Mouse (Mus musculus): ENCODE results near the gene Fuk. TPM values are rescaled to one million over a fixed set of nuclear protein-coding genes. Genes with fewer than 3 reads are reported as not detected.

The Fuk gene
- 7.2 TPM for polyA plus RNA-seq (2012; fragmentation: generic; extraction: Trizol)

- no peaks in the 10 kb centered on the region for H3K27me3 ChIP-seq (ENCODE audit: control insufficient read depth, insufficient read depth, insufficient read length)
Measured at GRCm38 (mm10) chr8:110901839-110902578, at the start of gene Fuk. Gene Fuk (minus strand): TSS chr8:110902488.

GRCm38 (mm10) chr8:110950065-110950484, 47.8 kb upstream of the Fuk start:
- Histone ChIP-seq H3K79me2 (ENCODE audit: control insufficient read depth, insufficient read depth) (peaks cover 13% of the 10 kb centered on the region), H3K4me2 (ENCODE audit: low read depth) (no peak overlapping the region), H3K36me3 (ENCODE audit: control insufficient read depth, insufficient read depth) (no peaks in the 10 kb centered on the region), H3ac (ENCODE audit: control insufficient read depth, insufficient read length) (no peak overlapping the region), H3K27me3 (ENCODE audit: control insufficient read depth, insufficient read depth, insufficient read length) (no peaks in the 10 kb centered on the region), H3K4me3 (no peak overlapping the region)
- no peak for TF ChIP-seq MYOG (IDR thresholded peaks at IDR 0.05; ENCODE audit: control insufficient read depth in 1 of 3, insufficient read depth in 1 of 3, insufficient read length in 2 of 3, low read depth in 2 of 3)

More at GRCm38 (mm10) chr8:110901839-110902578, at the start of gene Fuk:
- TF ChIP-seq TCF3 (IDR thresholded peaks at IDR 0.05; ENCODE audit: insufficient read length, low read depth) (no peak), REST (IDR thresholded peaks at IDR 0.05; ENCODE audit: insufficient read depth, insufficient read length) (no peak), POLR2A (IDR thresholded peaks at IDR 0.05; ENCODE audit: insufficient read length, low read depth) (peak; percentile 58), MAX (IDR thresholded peaks at IDR 0.05; ENCODE audit: low read depth) (no peak), MYOD1 (IDR thresholded peaks at IDR 0.05; ENCODE audit: control insufficient read depth in 1 of 3, insufficient read length in 2 of 3, low read depth in 2 of 3) (no peak), MYOG (IDR thresholded peaks at IDR 0.05; ENCODE audit: control insufficient read depth in 1 of 3, insufficient read depth in 1 of 3, insufficient read length in 2 of 3, low read depth in 2 of 3) (no peak), USF1 (IDR thresholded peaks at IDR 0.05; ENCODE audit: low read depth) (no peak)
- peak within 1 kb of the TSS; percentile 67 for H3K4me2 ChIP-seq (ENCODE audit: low read depth)
- no peaks in the 10 kb centered on the region for H3K36me3 ChIP-seq (ENCODE audit: control insufficient read depth, insufficient read depth)
- H3K79me2 ChIP-seq (ENCODE audit: control insufficient read depth, insufficient read depth): no peaks in the 10 kb centered on the region
- no peak within 1 kb of the TSS for H3ac ChIP-seq (ENCODE audit: control insufficient read depth, insufficient read length)
- H3K4me3 ChIP-seq: peak within 1 kb of the TSS; percentile 48

- no peak for TF ChIP-seq MAX (IDR thresholded peaks at IDR 0.05; ENCODE audit: low read depth)
- no peak for TF ChIP-seq CEBPB (IDR thresholded peaks at IDR 0.05; ENCODE audit: insufficient read depth, poor library complexity, severe bottlenecking)
- no peak for TF ChIP-seq MYOG (IDR thresholded peaks at IDR 0.05; ENCODE audit: control insufficient read depth in 1 of 3, insufficient read depth in 1 of 3, insufficient read length in 2 of 3, low read depth in 2 of 3)
- TF ChIP-seq USF1 (IDR thresholded peaks at IDR 0.05; ENCODE audit: low read depth): no peak
- no peak for TF ChIP-seq REST (IDR thresholded peaks at IDR 0.05; ENCODE audit: insufficient read depth, insufficient read length)
- TF ChIP-seq SRF (IDR thresholded peaks at IDR 0.05; ENCODE audit: control insufficient read depth, insufficient read length, low read depth): no peak
- no peak for TF ChIP-seq TCF3 (IDR thresholded peaks at IDR 0.05; ENCODE audit: insufficient read length, low read depth)
- no peak for TF ChIP-seq POLR2AphosphoS2 (IDR thresholded peaks at IDR 0.05; ENCODE audit: insufficient read length, low read depth)
- TF ChIP-seq E2F4 (IDR thresholded peaks at IDR 0.05; ENCODE audit: insufficient read depth): no peak
- no peak for TF ChIP-seq POLR2A (IDR thresholded peaks at IDR 0.05; ENCODE audit: insufficient read length, low read depth)
- no peak for TF ChIP-seq TCF12 (IDR thresholded peaks at IDR 0.05; ENCODE audit: insufficient read depth, poor library complexity, severe bottlenecking)
- TF ChIP-seq MYOD1 (IDR thresholded peaks at IDR 0.05; ENCODE audit: control insufficient read depth in 1 of 3, insufficient read length in 2 of 3, low read depth in 2 of 3): no peak
- Histone ChIP-seq H3K4me3 (no peak overlapping the region), H3K27me3 (ENCODE audit: control insufficient read depth, insufficient read depth, insufficient read length) (no peaks in the 10 kb centered on the region), H3K36me3 (ENCODE audit: control insufficient read depth, insufficient read depth) (no peaks in the 10 kb centered on the region), H3K79me2 (ENCODE audit: control insufficient read depth, insufficient read depth) (peaks cover 19% of the 10 kb centered on the region), H3ac (ENCODE audit: control insufficient read depth, insufficient read length) (no peak overlapping the region), H3K4me2 (ENCODE audit: low read depth) (no peak overlapping the region)
Measured at GRCm38 (mm10) chr8:110945716-110946115, 43.4 kb upstream of the Fuk start.

- Histone ChIP-seq H3K4me2 (ENCODE audit: low read depth) (peak overlapping the region; percentile 18), H3K27me3 (ENCODE audit: control insufficient read depth, insufficient read depth, insufficient read length) (no peaks in the 10 kb centered on the region)
- TF ChIP-seq MYOG (IDR thresholded peaks at IDR 0.05; ENCODE audit: control insufficient read depth in 1 of 3, insufficient read depth in 1 of 3, insufficient read length in 2 of 3, low read depth in 2 of 3): no peak
- no peak for TF ChIP-seq USF1 (IDR thresholded peaks at IDR 0.05; ENCODE audit: low read depth)
- TF ChIP-seq E2F4 (IDR thresholded peaks at IDR 0.05; ENCODE audit: insufficient read depth): no peak
- TF ChIP-seq SRF (IDR thresholded peaks at IDR 0.05; ENCODE audit: control insufficient read depth, insufficient read length, low read depth): no peak
- no peak for TF ChIP-seq CEBPB (IDR thresholded peaks at IDR 0.05; ENCODE audit: insufficient read depth, poor library complexity, severe bottlenecking)
- TF ChIP-seq MAX (IDR thresholded peaks at IDR 0.05; ENCODE audit: low read depth): no peak
- no peak for TF ChIP-seq POLR2AphosphoS2 (IDR thresholded peaks at IDR 0.05; ENCODE audit: insufficient read length, low read depth)
- no peak for TF ChIP-seq POLR2A (IDR thresholded peaks at IDR 0.05; ENCODE audit: insufficient read length, low read depth)
- no peak for TF ChIP-seq TCF12 (IDR thresholded peaks at IDR 0.05; ENCODE audit: insufficient read depth, poor library complexity, severe bottlenecking)
- TF ChIP-seq MYOD1 (IDR thresholded peaks at IDR 0.05; ENCODE audit: control insufficient read depth in 1 of 3, insufficient read length in 2 of 3, low read depth in 2 of 3): no peak
- no peak for TF ChIP-seq REST (IDR thresholded peaks at IDR 0.05; ENCODE audit: insufficient read depth, insufficient read length)
- no peak for TF ChIP-seq TCF3 (IDR thresholded peaks at IDR 0.05; ENCODE audit: insufficient read length, low read depth)
Measured at GRCm38 (mm10) chr8:110944276-110944876, 42.1 kb upstream of the Fuk start.

More at GRCm38 (mm10) chr8:110944276-110944876, 42.1 kb upstream of the Fuk start:
- H3K79me2 ChIP-seq (ENCODE audit: control insufficient read depth, insufficient read depth): peaks cover 19% of the 10 kb centered on the region
- H3ac ChIP-seq (ENCODE audit: control insufficient read depth, insufficient read length): no peak overlapping the region
- no peak overlapping the region for H3K4me3 ChIP-seq
- H3K36me3 ChIP-seq (ENCODE audit: control insufficient read depth, insufficient read depth): no peaks in the 10 kb centered on the region
